Mouse (Mus musculus): ENCODE measurements around the gene Ildr2. TPM values are rescaled to one million over a fixed set of nuclear protein-coding genes. Genes with fewer than 3 reads are reported as not detected.

Gene Ildr2
- polyA plus RNA-seq, 1 experiment from 2014 or later, result 0.22 TPM

- Histone ChIP-seq H3K27me3 (peaks cover 52% of the 10 kb centered on the region), H3K4me3 (peak overlapping the region; percentile 56), H3K9ac (peak overlapping the region; percentile 69), H3K9me3 (no peaks in the 10 kb centered on the region), H3K27ac (no peak overlapping the region), H3K4me1 (0 out of 2 replicates have a peak, but pooled peaks cover 4% of the 10 kb centered on the region), H3K4me2 (peak overlapping the region; percentile 98), H3K36me3 (no peaks in the 10 kb centered on the region)
- WGBS, result under 1% methylated on average over 94 of the region's 94 CpGs
- peak; percentile 43; the same call in 1 of the 2 replicates for ATAC-seq (ENCODE audit: insufficient number of reproducible peaks, insufficient read depth, low FRiP score, low TSS enrichment, low read depth)
Observed at GRCm38 (mm10) chr1:166308851-166309715, 55.1 kb downstream of the Ildr2 start.

- peaks cover 50% of the 10 kb centered on the region for H3K27me3 ChIP-seq
- H3K4me2 ChIP-seq, result no peak overlapping the region
- H3K9me3 ChIP-seq, result no peaks in the 10 kb centered on the region
- no peak overlapping the region for H3K9ac ChIP-seq
- H3K4me3 ChIP-seq, result no peak overlapping the region
- no peaks in the 10 kb centered on the region for H3K36me3 ChIP-seq
- 0 out of 2 replicates have a peak, but pooled peaks cover 4% of the 10 kb centered on the region for H3K4me1 ChIP-seq
- no peak for ATAC-seq (ENCODE audit: insufficient number of reproducible peaks, insufficient read depth, low FRiP score, low TSS enrichment, low read depth)
- no peak overlapping the region for H3K27ac ChIP-seq
- WGBS, result 70% methylated on average over 5 of the region's 5 CpGs
Observed at GRCm38 (mm10) chr1:166311151-166311550, 57.2 kb downstream of the Ildr2 start.

- peaks cover 33% of the 10 kb centered on the region for H3K27me3 ChIP-seq
- no peak for ATAC-seq (ENCODE audit: insufficient number of reproducible peaks, insufficient read depth, low FRiP score, low TSS enrichment, low read depth)
- no peak overlapping the region for H3K27ac ChIP-seq
- H3K9me3 ChIP-seq, result no peaks in the 10 kb centered on the region
- H3K4me1 ChIP-seq, result 0 out of 2 replicates have a peak, but pooled peaks cover 4% of the 10 kb centered on the region
- WGBS, result 60% methylated on average over 1 of the region's 1 CpGs
- H3K9ac ChIP-seq, result no peak overlapping the region
- H3K36me3 ChIP-seq, result no peaks in the 10 kb centered on the region
- no peak overlapping the region for H3K4me2 ChIP-seq
- no peak overlapping the region for H3K4me3 ChIP-seq
Observed at GRCm38 (mm10) chr1:166313637-166314036, 59.7 kb downstream of the Ildr2 start.

- H3K27me3 ChIP-seq, result peaks cover 12% of the 10 kb centered on the region
- no peaks in the 10 kb centered on the region for H3K4me1 ChIP-seq
- H3K4me2 ChIP-seq, result no peak overlapping the region
- H3K27ac ChIP-seq, result no peak overlapping the region
- no peak for ATAC-seq (ENCODE audit: insufficient number of reproducible peaks, insufficient read depth, low FRiP score, low TSS enrichment, low read depth)
- no peak overlapping the region for H3K9ac ChIP-seq
- no peaks in the 10 kb centered on the region for H3K9me3 ChIP-seq
- WGBS, result 87% methylated on average over 4 of the region's 4 CpGs
- no peak overlapping the region for H3K4me3 ChIP-seq
- H3K36me3 ChIP-seq, result no peaks in the 10 kb centered on the region
Observed at GRCm38 (mm10) chr1:166315706-166316105, 61.8 kb downstream of the Ildr2 start.

- no peaks in the 10 kb centered on the region for H3K4me1 ChIP-seq
- no peak overlapping the region for H3K4me3 ChIP-seq
- no peak overlapping the region for H3K9ac ChIP-seq
- no peak overlapping the region for H3K27ac ChIP-seq
- no peaks in the 10 kb centered on the region for H3K36me3 ChIP-seq
- ATAC-seq (ENCODE audit: insufficient number of reproducible peaks, insufficient read depth, low FRiP score, low TSS enrichment, low read depth), result no peak
- peaks cover 6% of the 10 kb centered on the region; the same call in 1 of the 2 replicates for H3K27me3 ChIP-seq
- H3K9me3 ChIP-seq, result no peaks in the 10 kb centered on the region
- H3K4me2 ChIP-seq, result no peak overlapping the region
- 10% methylated on average over 4 of the region's 4 CpGs for WGBS
Observed at GRCm38 (mm10) chr1:166319132-166319698, 65.3 kb downstream of the Ildr2 start.

- Histone ChIP-seq H3K4me1 (no peaks in the 10 kb centered on the region), H3K9ac (no peak overlapping the region), H3K27ac (no peak overlapping the region), H3K9me3 (no peaks in the 10 kb centered on the region), H3K4me3 (no peak overlapping the region), H3K36me3 (no peaks in the 10 kb centered on the region), H3K4me2 (no peak overlapping the region), H3K27me3 (no peaks in the 10 kb centered on the region)
- no peak for ATAC-seq (ENCODE audit: insufficient number of reproducible peaks, insufficient read depth, low FRiP score, low TSS enrichment, low read depth)
- WGBS, result 78% methylated on average over 3 of the region's 3 CpGs
Observed at GRCm38 (mm10) chr1:166326421-166326820, 72.5 kb downstream of the Ildr2 start.

GRCm38 (mm10) chr1:166330752-166331151 lies 76.8 kb downstream of the Ildr2 start:
- Histone ChIP-seq H3K9ac (no peak overlapping the region), H3K27ac (no peak overlapping the region), H3K4me1 (no peaks in the 10 kb centered on the region), H3K36me3 (no peaks in the 10 kb centered on the region), H3K4me2 (no peak overlapping the region), H3K9me3 (no peaks in the 10 kb centered on the region), H3K27me3 (no peaks in the 10 kb centered on the region), H3K4me3 (no peak overlapping the region)
- no peak for ATAC-seq (ENCODE audit: insufficient number of reproducible peaks, insufficient read depth, low FRiP score, low TSS enrichment, low read depth)
- 47% methylated on average over 3 of the region's 3 CpGs for WGBS

- H3K9me3 ChIP-seq, result no peaks in the 10 kb centered on the region
- no peak overlapping the region for H3K4me3 ChIP-seq
- H3K9ac ChIP-seq, result no peak overlapping the region
- H3K4me2 ChIP-seq, result no peak overlapping the region
- H3K27me3 ChIP-seq, result no peaks in the 10 kb centered on the region
- no peak overlapping the region for H3K27ac ChIP-seq
- no peaks in the 10 kb centered on the region for H3K36me3 ChIP-seq
- ATAC-seq (ENCODE audit: insufficient number of reproducible peaks, insufficient read depth, low FRiP score, low TSS enrichment, low read depth), result no peak
- H3K4me1 ChIP-seq, result no peaks in the 10 kb centered on the region
- 93% methylated on average over 6 of the region's 6 CpGs for WGBS
Observed at GRCm38 (mm10) chr1:166339110-166339509, 85.2 kb downstream of the Ildr2 start.

- Histone ChIP-seq H3K4me3 (no peak overlapping the region), H3K4me2 (no peak overlapping the region), H3K9me3 (no peaks in the 10 kb centered on the region), H3K4me1 (no peaks in the 10 kb centered on the region), H3K27ac (no peak overlapping the region), H3K27me3 (no peaks in the 10 kb centered on the region), H3K9ac (no peak overlapping the region), H3K36me3 (no peaks in the 10 kb centered on the region)
- ATAC-seq (ENCODE audit: insufficient number of reproducible peaks, insufficient read depth, low FRiP score, low TSS enrichment, low read depth), result no peak
- 44% methylated on average over 2 of the region's 2 CpGs for WGBS
Observed at GRCm38 (mm10) chr1:166342060-166342459, 88.1 kb downstream of the Ildr2 start.

GRCm38 (mm10) chr1:166342539-166342938 lies 88.6 kb downstream of the Ildr2 start:
- H3K36me3 ChIP-seq, result no peaks in the 10 kb centered on the region
- no peak overlapping the region for H3K4me2 ChIP-seq
- no peaks in the 10 kb centered on the region for H3K27me3 ChIP-seq
- H3K4me1 ChIP-seq, result no peaks in the 10 kb centered on the region
- no peaks in the 10 kb centered on the region for H3K9me3 ChIP-seq
- 70% methylated on average over 1 of the region's 1 CpGs for WGBS
- no peak overlapping the region for H3K4me3 ChIP-seq
- ATAC-seq (ENCODE audit: insufficient number of reproducible peaks, insufficient read depth, low FRiP score, low TSS enrichment, low read depth), result no peak
- no peak overlapping the region for H3K9ac ChIP-seq
- H3K27ac ChIP-seq, result no peak overlapping the region

- H3K9me3 ChIP-seq, result no peaks in the 10 kb centered on the region
- 58% methylated on average over 5 of the region's 5 CpGs for WGBS
- no peaks in the 10 kb centered on the region for H3K27me3 ChIP-seq
- H3K36me3 ChIP-seq, result no peaks in the 10 kb centered on the region
- ATAC-seq (ENCODE audit: insufficient number of reproducible peaks, insufficient read depth, low FRiP score, low TSS enrichment, low read depth), result no peak
- H3K9ac ChIP-seq, result no peak overlapping the region
- no peak overlapping the region for H3K27ac ChIP-seq
- H3K4me3 ChIP-seq, result no peak overlapping the region
- no peaks in the 10 kb centered on the region for H3K4me1 ChIP-seq
- no peak overlapping the region for H3K4me2 ChIP-seq
Observed at GRCm38 (mm10) chr1:166343586-166343985, 89.6 kb downstream of the Ildr2 start.
